Mouse (Mus musculus) hindbrain, embryonic 15.5 days (tissue): ENCODE data around the gene Igsf9b. TPM values are rescaled to one million over a fixed set of nuclear protein-coding genes. Genes with fewer than 3 reads are reported as not detected.

Experiments used
- ATAC-seq: fragments of 200-750 bp; cut with Nextera tagmentation; 2 replicates; pipeline ENCODE4 v1.8.0; 2017; ENCODE audit warnings: low read depth, moderate number of reproducible peaks, moderate TSS enrichment; ENCODE audit not compliant: low FRiP score
- H3K27ac ChIP-seq: fragments of 300-500 bp; sonication (generic); replicated peaks from 2 replicates; pipeline ENCODE4 v1.5.1; 2015; ENCODE audit warnings: mild to moderate bottlenecking, inconsistent platforms
- H3K27me3 ChIP-seq: fragments of 300-500 bp; sonication (generic); 2 replicates; pipeline ENCODE4 v1.6.1; 2015; ENCODE audit warnings: control low read depth, inconsistent platforms
- H3K36me3 ChIP-seq: fragments of 300-500 bp; sonication (generic); 2 replicates; pipeline ENCODE4 v1.6.1; 2015; ENCODE audit warnings: control low read depth, inconsistent platforms
- H3K4me1 ChIP-seq: fragments of 300-500 bp; sonication (generic); replicated peaks from 2 replicates; pipeline ENCODE4 v1.6.1; 2015; ENCODE audit warnings: control low read depth, inconsistent platforms
- H3K4me2 ChIP-seq: fragments of 300-500 bp; sonication (generic); 2 replicates; pipeline ENCODE4 v1.6.1; 2015; ENCODE audit warnings: moderate library complexity, mild to moderate bottlenecking, inconsistent platforms
- H3K4me3 ChIP-seq: fragments of 300-500 bp; sonication (generic); 2 replicates; pipeline ENCODE4 v1.5.1; 2015; ENCODE audit warnings: mild to moderate bottlenecking, inconsistent platforms
- H3K9ac ChIP-seq: fragments of 300-500 bp; sonication (generic); 2 replicates; pipeline ENCODE4 v1.6.1; 2015; ENCODE audit warnings: inconsistent platforms
- H3K9me3 ChIP-seq: fragments of 300-500 bp; sonication (generic); 2 replicates; pipeline ENCODE4 v1.6.1; 2016; ENCODE audit warnings: control low read depth, inconsistent platforms
- WGBS: fragments of 180-500 bp; shearing (Covaris S2); methylation state at CpG from one replicate; pipeline ENCODE4 v1.1.7; 2015; 5-methylcytosine and 5-hydroxymethylcytosine counted together
- polyA plus RNA-seq: library from polyadenylated mRNA; unstranded; fragments of >200 nt; fragmentation: Nextera tagmentation; extraction: Ambion mirVana; gene quantifications from 2 replicates; pipeline ENCODE4 v1.2.1, GENCODE M21; 2015

Igsf9b gene
- polyA plus RNA-seq, 1 experiment from 2014 or later, result 25.4 TPM

- Histone ChIP-seq H3K4me1 (peaks cover 64% of the 10 kb centered on the region), H3K27ac (peak overlapping the region; percentile 84), H3K4me3 (no peak overlapping the region), H3K9me3 (no peaks in the 10 kb centered on the region), H3K27me3 (no peaks in the 10 kb centered on the region), H3K36me3 (peaks cover 9% of the 10 kb centered on the region; the same call in 1 of the 2 replicates), H3K4me2 (peak overlapping the region; percentile 34), H3K9ac (peak overlapping the region; percentile 25; the same call in 1 of the 2 replicates)
- WGBS, result 12% methylated on average over 6 of the region's 6 CpGs
- ATAC-seq, result peak; percentile 77
Observed at GRCm38 (mm10) chr9:27308561-27308960, 9.6 kb downstream of the Igsf9b start.

- Histone ChIP-seq H3K4me2 (no peak overlapping the region), H3K4me3 (no peak overlapping the region), H3K4me1 (peaks cover 51% of the 10 kb centered on the region), H3K9ac (no peak overlapping the region), H3K9me3 (no peaks in the 10 kb centered on the region), H3K27ac (no peak overlapping the region), H3K27me3 (no peaks in the 10 kb centered on the region), H3K36me3 (peaks cover 11% of the 10 kb centered on the region)
- no peak for ATAC-seq
- WGBS, result 52% methylated on average over 4 of the region's 4 CpGs
Observed at GRCm38 (mm10) chr9:27310005-27310404, 11.0 kb downstream of the Igsf9b start.

- WGBS, result 88% methylated on average over 5 of the region's 5 CpGs
- Histone ChIP-seq H3K4me2 (no peak overlapping the region), H3K27ac (no peak overlapping the region), H3K27me3 (no peaks in the 10 kb centered on the region), H3K4me1 (peaks cover 17% of the 10 kb centered on the region), H3K9me3 (no peaks in the 10 kb centered on the region), H3K9ac (no peak overlapping the region), H3K36me3 (peaks cover 26% of the 10 kb centered on the region), H3K4me3 (no peak overlapping the region)
- ATAC-seq, result no peak
Observed at GRCm38 (mm10) chr9:27313427-27313826, 14.4 kb downstream of the Igsf9b start.

- Histone ChIP-seq H3K4me1 (peaks cover 6% of the 10 kb centered on the region; the same call in 1 of the 2 replicates), H3K27me3 (0 out of 2 replicates have a peak, but pooled peaks cover 2% of the 10 kb centered on the region), H3K27ac (no peak overlapping the region), H3K9ac (no peak overlapping the region), H3K9me3 (no peaks in the 10 kb centered on the region), H3K4me2 (no peak overlapping the region), H3K36me3 (peaks cover 44% of the 10 kb centered on the region), H3K4me3 (no peak overlapping the region)
- 86% methylated on average over 8 of the region's 8 CpGs for WGBS
- ATAC-seq, result no peak
Observed at GRCm38 (mm10) chr9:27321267-27321666, 22.3 kb downstream of the Igsf9b start.

GRCm38 (mm10) chr9:27322277-27322676 lies 23.3 kb downstream of the Igsf9b start:
- peak; percentile 36; the same call in 1 of the 2 replicates for ATAC-seq
- no peak overlapping the region for H3K27ac ChIP-seq
- WGBS, result 65% methylated on average over 7 of the region's 7 CpGs
- no peak overlapping the region for H3K9ac ChIP-seq
- H3K4me3 ChIP-seq, result no peak overlapping the region
- peaks cover 49% of the 10 kb centered on the region for H3K36me3 ChIP-seq
- 0 out of 2 replicates have a peak, but pooled peaks cover 2% of the 10 kb centered on the region for H3K27me3 ChIP-seq
- H3K9me3 ChIP-seq, result no peaks in the 10 kb centered on the region
- H3K4me1 ChIP-seq, result peaks cover 6% of the 10 kb centered on the region; the same call in 1 of the 2 replicates
- H3K4me2 ChIP-seq, result no peak overlapping the region

- Histone ChIP-seq H3K4me2 (no peak overlapping the region), H3K4me3 (no peak overlapping the region), H3K4me1 (peaks cover 6% of the 10 kb centered on the region; the same call in 1 of the 2 replicates), H3K36me3 (peaks cover 42% of the 10 kb centered on the region), H3K27me3 (0 out of 2 replicates have a peak, but pooled peaks cover 2% of the 10 kb centered on the region), H3K9ac (no peak overlapping the region), H3K9me3 (no peaks in the 10 kb centered on the region), H3K27ac (no peak overlapping the region)
- 81% methylated on average over 3 of the region's 3 CpGs for WGBS
- ATAC-seq, result no peak
Observed at GRCm38 (mm10) chr9:27323412-27323811, 24.4 kb downstream of the Igsf9b start.

GRCm38 (mm10) chr9:27325920-27326319 lies 26.9 kb downstream of the Igsf9b start:
- no peak overlapping the region for H3K9ac ChIP-seq
- H3K27me3 ChIP-seq, result 0 out of 2 replicates have a peak, but pooled peaks cover 2% of the 10 kb centered on the region
- H3K27ac ChIP-seq, result no peak overlapping the region
- H3K36me3 ChIP-seq, result peaks cover 43% of the 10 kb centered on the region
- no peaks in the 10 kb centered on the region for H3K9me3 ChIP-seq
- WGBS, result 52% methylated on average over 2 of the region's 2 CpGs
- no peak overlapping the region for H3K4me2 ChIP-seq
- peaks cover 6% of the 10 kb centered on the region; the same call in 1 of the 2 replicates for H3K4me1 ChIP-seq
- no peak overlapping the region for H3K4me3 ChIP-seq
- no peak for ATAC-seq

- no peak overlapping the region for H3K4me3 ChIP-seq
- H3K27ac ChIP-seq, result no peak overlapping the region
- 90% methylated on average over 3 of the region's 3 CpGs for WGBS
- H3K27me3 ChIP-seq, result 0 out of 2 replicates have a peak, but pooled peaks cover 2% of the 10 kb centered on the region
- H3K4me2 ChIP-seq, result no peak overlapping the region
- H3K36me3 ChIP-seq, result peaks cover 45% of the 10 kb centered on the region
- no peak for ATAC-seq
- H3K9me3 ChIP-seq, result no peaks in the 10 kb centered on the region
- no peaks in the 10 kb centered on the region; the same call in 1 of the 2 replicates for H3K4me1 ChIP-seq
- no peak overlapping the region for H3K9ac ChIP-seq
Observed at GRCm38 (mm10) chr9:27327558-27327957, 28.6 kb downstream of the Igsf9b start.

GRCm38 (mm10) chr9:27330374-27330773 lies 31.4 kb downstream of the Igsf9b start:
- Histone ChIP-seq H3K27me3 (no peaks in the 10 kb centered on the region), H3K27ac (no peak overlapping the region), H3K9me3 (no peaks in the 10 kb centered on the region), H3K4me3 (no peak overlapping the region), H3K36me3 (peaks cover 42% of the 10 kb centered on the region), H3K9ac (no peak overlapping the region), H3K4me2 (no peak overlapping the region), H3K4me1 (no peaks in the 10 kb centered on the region)
- WGBS, result 83% methylated on average over 4 of the region's 4 CpGs
- no peak for ATAC-seq

- H3K36me3 ChIP-seq, result peaks cover 42% of the 10 kb centered on the region
- no peak overlapping the region for H3K9ac ChIP-seq
- WGBS, result 81% methylated on average over 7 of the region's 7 CpGs
- H3K4me1 ChIP-seq, result no peaks in the 10 kb centered on the region
- no peaks in the 10 kb centered on the region for H3K9me3 ChIP-seq
- H3K27me3 ChIP-seq, result no peaks in the 10 kb centered on the region
- H3K27ac ChIP-seq, result no peak overlapping the region
- no peak; the same call in 1 of the 2 replicates for ATAC-seq
- no peak overlapping the region for H3K4me3 ChIP-seq
- no peak overlapping the region for H3K4me2 ChIP-seq
Observed at GRCm38 (mm10) chr9:27331538-27331937, 32.5 kb downstream of the Igsf9b start.

GRCm38 (mm10) chr9:27334895-27335294 lies 35.9 kb downstream of the Igsf9b start:
- no peak for ATAC-seq
- Histone ChIP-seq H3K27me3 (no peaks in the 10 kb centered on the region), H3K27ac (no peak overlapping the region), H3K9me3 (no peaks in the 10 kb centered on the region), H3K4me2 (no peak overlapping the region), H3K4me1 (peaks cover 6% of the 10 kb centered on the region), H3K36me3 (peaks cover 19% of the 10 kb centered on the region), H3K9ac (no peak overlapping the region), H3K4me3 (no peak overlapping the region)
- 77% methylated on average over 9 of the region's 9 CpGs for WGBS

GRCm38 (mm10) chr9:27336962-27337636 lies 38.1 kb downstream of the Igsf9b start:
- peaks cover 14% of the 10 kb centered on the region for H3K36me3 ChIP-seq
- H3K27me3 ChIP-seq, result no peaks in the 10 kb centered on the region
- no peak overlapping the region for H3K9ac ChIP-seq
- H3K4me3 ChIP-seq, result no peak overlapping the region
- peak; percentile 32; the same call in 1 of the 2 replicates for ATAC-seq
- no peaks in the 10 kb centered on the region for H3K9me3 ChIP-seq
- WGBS, result 78% methylated on average over 4 of the region's 4 CpGs
- no peak overlapping the region for H3K27ac ChIP-seq
- H3K4me1 ChIP-seq, result peaks cover 6% of the 10 kb centered on the region
- no peak overlapping the region for H3K4me2 ChIP-seq
